Mouse (Mus musculus): ENCODE measurements around the gene Rasa3. TPM values are rescaled to one million over a fixed set of nuclear protein-coding genes. Genes with fewer than 3 reads are reported as not detected.

The Rasa3 gene
- polyA plus RNA-seq, 1 experiment from 2014 or later, result 19.2 TPM

GRCm38 (mm10) chr8:13630754-13631153 is 46.6 kb downstream of the Rasa3 start:
- no peak overlapping the region for H3K27ac ChIP-seq (ENCODE audit: low read length)
- no peaks in the 10 kb centered on the region for H3K27me3 ChIP-seq (ENCODE audit: control insufficient read depth, insufficient read depth, low read depth, low read length)
- no peaks in the 10 kb centered on the region for H3K9me3 ChIP-seq (replicated peaks; ENCODE audit: control insufficient read depth, low read length)
- H3K4me1 ChIP-seq (ENCODE audit: control insufficient read depth, low read depth, low read length), result no peaks in the 10 kb centered on the region; the same call in 1 of the 2 replicates
- no peak overlapping the region for H3K4me3 ChIP-seq (ENCODE audit: low read depth, low read length)
- H3K36me3 ChIP-seq (ENCODE audit: control insufficient read depth, insufficient read depth), result no peaks in the 10 kb centered on the region
- ATAC-seq (ENCODE audit: low read depth), result no peak
- no peak overlapping the region for H3K4me2 ChIP-seq (ENCODE audit: low read depth, low read length)
- WGBS (ENCODE audit: insufficient replicate concordance), result 76% methylated on average over 4 of the region's 4 CpGs
- no peak overlapping the region for H3K9ac ChIP-seq (ENCODE audit: low read depth, low read length)

- Histone ChIP-seq H3K36me3 (ENCODE audit: control insufficient read depth, insufficient read depth) (no peaks in the 10 kb centered on the region), H3K4me3 (ENCODE audit: low read depth, low read length) (no peak overlapping the region), H3K27me3 (ENCODE audit: control insufficient read depth, insufficient read depth, low read depth, low read length) (no peaks in the 10 kb centered on the region), H3K4me1 (ENCODE audit: control insufficient read depth, low read depth, low read length) (no peaks in the 10 kb centered on the region; the same call in 1 of the 2 replicates), H3K4me2 (ENCODE audit: low read depth, low read length) (no peak overlapping the region), H3K9ac (ENCODE audit: low read depth, low read length) (no peak overlapping the region), H3K27ac (ENCODE audit: low read length) (no peak overlapping the region), H3K9me3 (replicated peaks; ENCODE audit: control insufficient read depth, low read length) (no peaks in the 10 kb centered on the region)
- no peak for ATAC-seq (ENCODE audit: low read depth)
- WGBS (ENCODE audit: insufficient replicate concordance), result 71% methylated on average over 5 of the region's 5 CpGs
These were observed 47.2 kb downstream of the Rasa3 start for GRCm38 (mm10) chr8:13630171-13630570.

GRCm38 (mm10) chr8:13629351-13630090 is 47.9 kb downstream of the Rasa3 start:
- Histone ChIP-seq H3K4me3 (ENCODE audit: low read depth, low read length) (no peak overlapping the region), H3K9ac (ENCODE audit: low read depth, low read length) (no peak overlapping the region), H3K36me3 (ENCODE audit: control insufficient read depth, insufficient read depth) (no peaks in the 10 kb centered on the region), H3K4me1 (ENCODE audit: control insufficient read depth, low read depth, low read length) (peaks cover 2% of the 10 kb centered on the region; the same call in 1 of the 2 replicates), H3K27ac (ENCODE audit: low read length) (no peak overlapping the region), H3K27me3 (ENCODE audit: control insufficient read depth, insufficient read depth, low read depth, low read length) (no peaks in the 10 kb centered on the region), H3K9me3 (replicated peaks; ENCODE audit: control insufficient read depth, low read length) (no peaks in the 10 kb centered on the region), H3K4me2 (ENCODE audit: low read depth, low read length) (no peak overlapping the region)
- 73% methylated on average over 10 of the region's 10 CpGs for WGBS (ENCODE audit: insufficient replicate concordance)
- ATAC-seq (ENCODE audit: low read depth), result no peak

- no peaks in the 10 kb centered on the region for H3K9me3 ChIP-seq (replicated peaks; ENCODE audit: control insufficient read depth, low read length)
- no peak for ATAC-seq (ENCODE audit: low read depth)
- WGBS (ENCODE audit: insufficient replicate concordance), result 75% methylated on average over 9 of the region's 9 CpGs
- no peak overlapping the region for H3K4me3 ChIP-seq (ENCODE audit: low read depth, low read length)
- H3K9ac ChIP-seq (ENCODE audit: low read depth, low read length), result no peak overlapping the region
- no peak overlapping the region for H3K27ac ChIP-seq (ENCODE audit: low read length)
- peaks cover 5% of the 10 kb centered on the region; the same call in 1 of the 2 replicates for H3K4me1 ChIP-seq (ENCODE audit: control insufficient read depth, low read depth, low read length)
- no peaks in the 10 kb centered on the region for H3K27me3 ChIP-seq (ENCODE audit: control insufficient read depth, insufficient read depth, low read depth, low read length)
- no peak overlapping the region for H3K4me2 ChIP-seq (ENCODE audit: low read depth, low read length)
- no peaks in the 10 kb centered on the region for H3K36me3 ChIP-seq (ENCODE audit: control insufficient read depth, insufficient read depth)
These were observed 49.3 kb downstream of the Rasa3 start for GRCm38 (mm10) chr8:13628067-13628466.

- no peak overlapping the region for H3K4me3 ChIP-seq (ENCODE audit: low read depth, low read length)
- no peaks in the 10 kb centered on the region for H3K36me3 ChIP-seq (ENCODE audit: control insufficient read depth, insufficient read depth)
- no peak overlapping the region for H3K9ac ChIP-seq (ENCODE audit: low read depth, low read length)
- 65% methylated on average over 5 of the region's 5 CpGs for WGBS (ENCODE audit: insufficient replicate concordance)
- no peak overlapping the region for H3K27ac ChIP-seq (ENCODE audit: low read length)
- peaks cover 5% of the 10 kb centered on the region; the same call in 1 of the 2 replicates for H3K4me1 ChIP-seq (ENCODE audit: control insufficient read depth, low read depth, low read length)
- no peaks in the 10 kb centered on the region for H3K27me3 ChIP-seq (ENCODE audit: control insufficient read depth, insufficient read depth, low read depth, low read length)
- no peak overlapping the region for H3K4me2 ChIP-seq (ENCODE audit: low read depth, low read length)
- no peak for ATAC-seq (ENCODE audit: low read depth)
- H3K9me3 ChIP-seq (replicated peaks; ENCODE audit: control insufficient read depth, low read length), result no peaks in the 10 kb centered on the region
These were observed 49.8 kb downstream of the Rasa3 start for GRCm38 (mm10) chr8:13627591-13627990.

- Histone ChIP-seq H3K9me3 (replicated peaks; ENCODE audit: control insufficient read depth, low read length) (no peaks in the 10 kb centered on the region), H3K4me2 (ENCODE audit: low read depth, low read length) (no peak overlapping the region), H3K4me1 (ENCODE audit: control insufficient read depth, low read depth, low read length) (peaks cover 5% of the 10 kb centered on the region; the same call in 1 of the 2 replicates), H3K4me3 (ENCODE audit: low read depth, low read length) (no peak overlapping the region), H3K36me3 (ENCODE audit: control insufficient read depth, insufficient read depth) (no peaks in the 10 kb centered on the region), H3K27me3 (ENCODE audit: control insufficient read depth, insufficient read depth, low read depth, low read length) (no peaks in the 10 kb centered on the region), H3K27ac (ENCODE audit: low read length) (no peak overlapping the region), H3K9ac (ENCODE audit: low read depth, low read length) (no peak overlapping the region)
- ATAC-seq (ENCODE audit: low read depth), result no peak
- 79% methylated on average over 10 of the region's 10 CpGs for WGBS (ENCODE audit: insufficient replicate concordance)
These were observed 51.3 kb downstream of the Rasa3 start for GRCm38 (mm10) chr8:13626114-13626513.

- no peaks in the 10 kb centered on the region for H3K36me3 ChIP-seq (ENCODE audit: control insufficient read depth, insufficient read depth)
- H3K4me1 ChIP-seq (ENCODE audit: control insufficient read depth, low read depth, low read length), result peaks cover 5% of the 10 kb centered on the region; the same call in 1 of the 2 replicates
- WGBS (ENCODE audit: insufficient replicate concordance), result 60% methylated on average over 5 of the region's 5 CpGs
- no peaks in the 10 kb centered on the region for H3K9me3 ChIP-seq (replicated peaks; ENCODE audit: control insufficient read depth, low read length)
- no peak overlapping the region for H3K4me2 ChIP-seq (ENCODE audit: low read depth, low read length)
- no peak overlapping the region for H3K4me3 ChIP-seq (ENCODE audit: low read depth, low read length)
- no peak overlapping the region for H3K9ac ChIP-seq (ENCODE audit: low read depth, low read length)
- H3K27ac ChIP-seq (ENCODE audit: low read length), result no peak overlapping the region
- ATAC-seq (ENCODE audit: low read depth), result no peak
- no peaks in the 10 kb centered on the region for H3K27me3 ChIP-seq (ENCODE audit: control insufficient read depth, insufficient read depth, low read depth, low read length)
These were observed 52.0 kb downstream of the Rasa3 start for GRCm38 (mm10) chr8:13625281-13625970.

- no peak for ATAC-seq (ENCODE audit: low read depth)
- no peak overlapping the region for H3K4me3 ChIP-seq (ENCODE audit: low read depth, low read length)
- no peak overlapping the region for H3K9ac ChIP-seq (ENCODE audit: low read depth, low read length)
- no peak overlapping the region for H3K4me2 ChIP-seq (ENCODE audit: low read depth, low read length)
- no peaks in the 10 kb centered on the region for H3K36me3 ChIP-seq (ENCODE audit: control insufficient read depth, insufficient read depth)
- H3K4me1 ChIP-seq (ENCODE audit: control insufficient read depth, low read depth, low read length), result peaks cover 5% of the 10 kb centered on the region; the same call in 1 of the 2 replicates
- no peak overlapping the region for H3K27ac ChIP-seq (ENCODE audit: low read length)
- H3K27me3 ChIP-seq (ENCODE audit: control insufficient read depth, insufficient read depth, low read depth, low read length), result no peaks in the 10 kb centered on the region
- H3K9me3 ChIP-seq (replicated peaks; ENCODE audit: control insufficient read depth, low read length), result no peaks in the 10 kb centered on the region
- 55% methylated on average over 11 of the region's 11 CpGs for WGBS (ENCODE audit: insufficient replicate concordance)
These were observed 52.5 kb downstream of the Rasa3 start for GRCm38 (mm10) chr8:13624863-13625262.

- Histone ChIP-seq H3K9ac (ENCODE audit: low read depth, low read length) (no peak overlapping the region), H3K4me1 (ENCODE audit: control insufficient read depth, low read depth, low read length) (peaks cover 5% of the 10 kb centered on the region; the same call in 1 of the 2 replicates), H3K27me3 (ENCODE audit: control insufficient read depth, insufficient read depth, low read depth, low read length) (no peaks in the 10 kb centered on the region), H3K27ac (ENCODE audit: low read length) (no peak overlapping the region), H3K9me3 (replicated peaks; ENCODE audit: control insufficient read depth, low read length) (no peaks in the 10 kb centered on the region), H3K4me3 (ENCODE audit: low read depth, low read length) (no peak overlapping the region), H3K4me2 (ENCODE audit: low read depth, low read length) (no peak overlapping the region), H3K36me3 (ENCODE audit: control insufficient read depth, insufficient read depth) (no peaks in the 10 kb centered on the region)
- WGBS (ENCODE audit: insufficient replicate concordance), result 30% methylated on average over 10 of the region's 10 CpGs
- no peak for ATAC-seq (ENCODE audit: low read depth)
These were observed 53.4 kb downstream of the Rasa3 start for GRCm38 (mm10) chr8:13623911-13624421.
